Mouse (Mus musculus) stomach, embryonic 15.5 days (tissue): ENCODE data around the gene Asic1. TPM values are rescaled to one million over a fixed set of nuclear protein-coding genes. Genes with fewer than 3 reads are reported as not detected.
A peak's percentile ranks its signal among the peaks of the same experiment; 100 is the strongest.
"Not testable (repeated sequence)": the region's sequence is repeated elsewhere in the genome, so short reads cannot be mapped to it uniquely, and the experiment has no call there.

ENCODE experiments used
- ATAC-seq: fragments of 200-750 bp; cut with Nextera tagmentation; 2 replicates; pipeline ENCODE4 v1.8.0; 2017; ENCODE audit warnings: low read depth, moderate number of reproducible peaks, moderate TSS enrichment; ENCODE audit not compliant: insufficient read depth, low FRiP score
- H3K27ac ChIP-seq: fragments of 300-500 bp; sonication (generic); 2 replicates; pipeline ENCODE4 v1.5.1; 2015; ENCODE audit warnings: mild to moderate bottlenecking, inconsistent platforms
- H3K27me3 ChIP-seq: fragments of 300-500 bp; sonication (generic); replicated peaks from 2 replicates; pipeline ENCODE4 v1.6.1; 2015; ENCODE audit warnings: inconsistent platforms
- H3K36me3 ChIP-seq: fragments of 300-500 bp; sonication (generic); 2 replicates; pipeline ENCODE4 v1.6.1; 2015; ENCODE audit warnings: inconsistent platforms
- H3K4me1 ChIP-seq: fragments of 300-500 bp; sonication (generic); 2 replicates; pipeline ENCODE4 v1.6.1; 2015; ENCODE audit warnings: inconsistent platforms
- H3K4me2 ChIP-seq: fragments of 300-500 bp; sonication (generic); 2 replicates; pipeline ENCODE4 v1.6.1; 2015; ENCODE audit warnings: mild to moderate bottlenecking, inconsistent platforms
- H3K4me3 ChIP-seq: fragments of 300-500 bp; sonication (generic); replicated peaks from 2 replicates; pipeline ENCODE4 v1.5.1; 2015; ENCODE audit warnings: inconsistent platforms
- H3K9ac ChIP-seq: fragments of 300-500 bp; sonication (generic); 2 replicates; pipeline ENCODE4 v1.6.1; 2015; ENCODE audit warnings: inconsistent platforms
- H3K9me3 ChIP-seq: fragments of 300-500 bp; sonication (generic); 2 replicates; pipeline ENCODE4 v1.6.1; 2016; ENCODE audit warnings: inconsistent platforms
- WGBS: fragments of 180-500 bp; shearing (Covaris S2); methylation state at CpG from one replicate; pipeline ENCODE4 v1.1.7; 2015; 5-methylcytosine and 5-hydroxymethylcytosine counted together
- polyA plus RNA-seq: library from polyadenylated mRNA; unstranded; fragments of >200 nt; fragmentation: Nextera tagmentation; extraction: Ambion mirVana; gene quantifications from 2 replicates; pipeline ENCODE4 v1.2.1, GENCODE M21; 2015

Asic1 gene
- polyA plus RNA-seq, 1 experiment from 2014 or later: 1.6 TPM

- Histone ChIP-seq H3K27me3 (peaks cover 12% of the 10 kb centered on the region; the same call in 1 of the 2 replicates), H3K4me3 (no peak overlapping the region), H3K4me2 (no peak overlapping the region), H3K27ac (no peak overlapping the region), H3K9me3 (no peaks in the 10 kb centered on the region), H3K4me1 (no peaks in the 10 kb centered on the region), H3K36me3 (no peaks in the 10 kb centered on the region), H3K9ac (no peak overlapping the region)
- 29% methylated on average over 4 of the region's 4 CpGs for WGBS
- no peak for ATAC-seq
Measured at GRCm38 (mm10) chr15:99690924-99691323, 20.8 kb downstream of the Asic1 start.

GRCm38 (mm10) chr15:99691976-99692375 is 21.8 kb downstream of the Asic1 start:
- no peak overlapping the region for H3K4me2 ChIP-seq
- ATAC-seq: 0 out of 2 replicates have a peak, but pooled peaks have one; percentile 1
- no peaks in the 10 kb centered on the region for H3K36me3 ChIP-seq
- 41% methylated on average over 9 of the region's 9 CpGs for WGBS
- no peak overlapping the region for H3K4me3 ChIP-seq
- peaks cover 20% of the 10 kb centered on the region for H3K27me3 ChIP-seq
- H3K9me3 ChIP-seq: no peaks in the 10 kb centered on the region
- no peak overlapping the region for H3K27ac ChIP-seq
- H3K4me1 ChIP-seq: no peaks in the 10 kb centered on the region
- H3K9ac ChIP-seq: no peak overlapping the region

GRCm38 (mm10) chr15:99697309-99697708 is 27.1 kb downstream of the Asic1 start:
- Histone ChIP-seq H3K9ac (no peak overlapping the region), H3K27me3 (peaks cover 18% of the 10 kb centered on the region; the same call in 1 of the 2 replicates), H3K4me1 (0 out of 2 replicates have a peak, but pooled peaks cover 10% of the 10 kb centered on the region), H3K9me3 (no peaks in the 10 kb centered on the region), H3K36me3 (no peaks in the 10 kb centered on the region), H3K4me3 (no peak overlapping the region), H3K27ac (no peak overlapping the region), H3K4me2 (no peak overlapping the region)
- WGBS: 23% methylated on average over 2 of the region's 2 CpGs
- ATAC-seq: no peak

- no peaks in the 10 kb centered on the region for H3K9me3 ChIP-seq
- H3K36me3 ChIP-seq: no peaks in the 10 kb centered on the region
- H3K4me1 ChIP-seq: peaks cover 17% of the 10 kb centered on the region
- WGBS: 31% methylated on average over 20 of the region's 20 CpGs
- H3K27me3 ChIP-seq: peaks cover 18% of the 10 kb centered on the region; the same call in 1 of the 2 replicates
- no peak overlapping the region for H3K9ac ChIP-seq
- no peak overlapping the region for H3K27ac ChIP-seq
- ATAC-seq: no peak
- no peak overlapping the region for H3K4me3 ChIP-seq
- H3K4me2 ChIP-seq: no peak overlapping the region
Measured at GRCm38 (mm10) chr15:99698533-99699085, 28.4 kb downstream of the Asic1 start.

- 78% methylated on average over 10 of the region's 10 CpGs for WGBS
- Histone ChIP-seq H3K9ac (no peak overlapping the region), H3K4me1 (peaks cover 17% of the 10 kb centered on the region), H3K4me3 (no peak overlapping the region), H3K27me3 (peaks cover 18% of the 10 kb centered on the region; the same call in 1 of the 2 replicates), H3K9me3 (no peaks in the 10 kb centered on the region), H3K36me3 (no peaks in the 10 kb centered on the region), H3K4me2 (no peak overlapping the region), H3K27ac (no peak overlapping the region)
- no peak for ATAC-seq
Measured at GRCm38 (mm10) chr15:99699715-99700114, 29.5 kb downstream of the Asic1 start.

GRCm38 (mm10) chr15:99700219-99701106 is 30.3 kb downstream of the Asic1 start:
- ATAC-seq: no peak
- H3K4me3 ChIP-seq: no peak overlapping the region
- H3K36me3 ChIP-seq: 0 out of 2 replicates have a peak, but pooled peaks cover 1% of the 10 kb centered on the region
- H3K27ac ChIP-seq: no peak overlapping the region
- H3K9me3 ChIP-seq: no peaks in the 10 kb centered on the region
- 85% methylated on average over 18 of the region's 18 CpGs for whole genome bisulfite sequencing
- H3K27me3 ChIP-seq: peaks cover 18% of the 10 kb centered on the region; the same call in 1 of the 2 replicates
- H3K9ac ChIP-seq: no peak overlapping the region
- H3K4me1 ChIP-seq: peaks cover 17% of the 10 kb centered on the region
- no peak overlapping the region for H3K4me2 ChIP-seq

- peaks cover 17% of the 10 kb centered on the region for H3K4me1 ChIP-seq
- H3K9ac ChIP-seq: peak overlapping the region; percentile 99
- peaks cover 12% of the 10 kb centered on the region; the same call in 1 of the 2 replicates for H3K27me3 ChIP-seq
- peak overlapping the region; percentile 95; the same call in 1 of the 2 replicates for H3K27ac ChIP-seq
- H3K4me2 ChIP-seq: peak overlapping the region; percentile 78
- H3K4me3 ChIP-seq: peak overlapping the region; percentile 87
- 40% methylated on average over 16 of the region's 16 CpGs for WGBS
- not testable (repeated sequence) for H3K36me3 ChIP-seq, H3K9me3 ChIP-seq, ATAC-seq
Measured at GRCm38 (mm10) chr15:99701640-99701998, 31.5 kb downstream of the Asic1 start.

GRCm38 (mm10) chr15:99701999-99702900 is 32.1 kb downstream of the Asic1 start, which contains the start of gene Smarcd1:
Gene Smarcd1, plus strand, starts transcription at chr15:99702129.
- H3K36me3 ChIP-seq: peaks cover 14% of the 10 kb centered on the region
- ATAC-seq: peak; percentile 88
- H3K27me3 ChIP-seq: peaks cover 7% of the 10 kb centered on the region; the same call in 1 of the 2 replicates
- peak within 1 kb of the TSS; percentile 99 for H3K9ac ChIP-seq
- H3K4me2 ChIP-seq: peak within 1 kb of the TSS; percentile 78
- WGBS: 1% methylated on average over 66 of the region's 71 CpGs
- H3K4me1 ChIP-seq: peaks cover 17% of the 10 kb centered on the region
- H3K4me3 ChIP-seq: peak within 1 kb of the TSS; percentile 87
- H3K27ac ChIP-seq: peak within 1 kb of the TSS; percentile 95
- H3K9me3 ChIP-seq: no peaks in the 10 kb centered on the region

- H3K4me1 ChIP-seq: peaks cover 17% of the 10 kb centered on the region
- H3K4me3 ChIP-seq: peak overlapping the region; percentile 87
- WGBS: 61% methylated on average over 9 of the region's 9 CpGs
- peak overlapping the region; percentile 78 for H3K4me2 ChIP-seq
- H3K36me3 ChIP-seq: peaks cover 22% of the 10 kb centered on the region
- H3K9ac ChIP-seq: no peak overlapping the region
- ATAC-seq: no peak
- no peaks in the 10 kb centered on the region for H3K9me3 ChIP-seq
- no peaks in the 10 kb centered on the region for H3K27me3 ChIP-seq
- peak overlapping the region; percentile 95 for H3K27ac ChIP-seq
Measured at GRCm38 (mm10) chr15:99703104-99703503, 32.9 kb downstream of the Asic1 start.

- H3K27ac ChIP-seq: no peak overlapping the region
- 78% methylated on average over 5 of the region's 5 CpGs for WGBS
- H3K4me3 ChIP-seq: no peak overlapping the region
- peaks cover 26% of the 10 kb centered on the region for H3K36me3 ChIP-seq
- H3K9ac ChIP-seq: no peak overlapping the region
- no peak for ATAC-seq
- H3K4me1 ChIP-seq: peaks cover 15% of the 10 kb centered on the region
- no peaks in the 10 kb centered on the region for H3K9me3 ChIP-seq
- H3K27me3 ChIP-seq: no peaks in the 10 kb centered on the region
- H3K4me2 ChIP-seq: peak overlapping the region; percentile 78; the same call in 1 of the 2 replicates
Measured at GRCm38 (mm10) chr15:99703676-99704040, 33.5 kb downstream of the Asic1 start.

- Histone ChIP-seq H3K4me3 (no peak overlapping the region), H3K36me3 (peaks cover 31% of the 10 kb centered on the region), H3K9ac (no peak overlapping the region), H3K9me3 (no peaks in the 10 kb centered on the region), H3K4me2 (peak overlapping the region; percentile 78; the same call in 1 of the 2 replicates), H3K27me3 (no peaks in the 10 kb centered on the region), H3K4me1 (peaks cover 12% of the 10 kb centered on the region), H3K27ac (no peak overlapping the region)
- 58% methylated on average over 23 of the region's 23 CpGs for WGBS
- no peak for ATAC-seq
Measured at GRCm38 (mm10) chr15:99704041-99704681, 34.0 kb downstream of the Asic1 start.
